25 mouse cellular contexts compared by ENCODE assay signal in the genomic region with DNA sequence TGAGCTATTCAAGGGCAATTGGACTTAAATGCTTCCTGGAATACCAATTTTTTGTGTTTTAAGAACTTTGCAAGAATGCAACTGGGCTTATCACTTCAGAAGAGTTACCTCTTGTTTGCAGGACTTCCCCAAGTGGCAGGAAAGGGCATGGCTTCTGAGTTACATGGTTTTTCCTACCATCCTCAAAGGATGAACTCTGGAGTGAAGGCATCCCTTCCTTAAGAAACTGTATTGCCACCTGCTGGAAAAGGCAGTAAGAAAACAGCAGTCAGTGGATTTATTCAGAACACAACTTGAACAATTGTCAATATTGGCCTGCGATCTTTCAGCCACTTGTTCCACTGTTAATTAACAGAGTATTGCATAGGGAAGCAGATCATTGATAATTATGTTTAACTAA.
DNase-seq lines count a peak whose midpoint lies in the region; ATAC-seq and TF ChIP-seq lines count a peak whose summit lies in the region.
"Had no signal": no experiment of that assay in that cellular context is flagged by ENCODE, and none has a peak within 500 bp of the region (broad histone marks: within the 10 kb centered on the region; RNA-seq: fewer than 3 reads in every experiment).

No protein-coding gene starts in this region.

- no peak for TF ChIP-seq POLR2A in kidney, adult 2 months (IDR thresholded peaks at IDR 0.05; ENCODE audit: low read depth, low read length)
- TF ChIP-seq POLR2A in brain, embryonic 14.5 days (IDR thresholded peaks at IDR 0.05; ENCODE audit: borderline replicate concordance, extremely low read depth, insufficient read depth, insufficient read length, poor library complexity, severe bottlenecking), result no peak

- no peak overlapping the region for H3K27ac ChIP-seq in kidney, postnatal 0 days
- H3K27ac ChIP-seq in kidney, adult 2 months (ENCODE audit: insufficient read depth, low read depth, low read length), result no peak overlapping the region
- H3K27ac ChIP-seq: embryonic facial prominence, embryonic 13.5 days; forebrain, embryonic 12.5 days; gastrocnemius, adult 2 months; heart, embryonic 15.5 days; midbrain, embryonic 12.5 days; neural tube, embryonic 12.5 days had no signal

- no peaks in the 10 kb centered on the region for H3K36me3 ChIP-seq in kidney, postnatal 0 days (ENCODE audit: insufficient read depth, low read length)
- H3K36me3 ChIP-seq in kidney, adult 2 months (ENCODE audit: control insufficient read depth, insufficient read depth, low read length), result no peaks in the 10 kb centered on the region
- H3K36me3 ChIP-seq: embryonic facial prominence, embryonic 13.5 days; forebrain, embryonic 12.5 days; heart, embryonic 15.5 days; midbrain, embryonic 12.5 days; neural tube, embryonic 12.5 days had no signal

- no peaks in the 10 kb centered on the region for H3K9me3 ChIP-seq in kidney, postnatal 0 days (replicated peaks; ENCODE audit: low read length)
- H3K9me3 ChIP-seq: embryonic facial prominence, embryonic 13.5 days; forebrain, embryonic 12.5 days; heart, embryonic 15.5 days; midbrain, embryonic 12.5 days; neural tube, embryonic 12.5 days had no signal

- H3K4me2 ChIP-seq in kidney, postnatal 0 days (ENCODE audit: low read length), result no peak overlapping the region
- H3K4me2 ChIP-seq: embryonic facial prominence, embryonic 13.5 days; forebrain, embryonic 12.5 days; heart, embryonic 15.5 days; midbrain, embryonic 12.5 days; neural tube, embryonic 12.5 days had no signal

- peak; percentile 2 for DNase-seq in embryo, embryonic 10.5 days (ENCODE audit: low spot score)
- DNase-seq in embryo, embryonic 10 days (ENCODE audit: low spot score), result no peak
- DNase-seq in kidney, postnatal 0 days (ENCODE audit: low spot score), result no peak
- no peak for DNase-seq in kidney, adult 2 months
- peak; percentile 11 for DNase-seq in 3T3-L1 (ENCODE audit: low read depth, low spot score)
- peak; percentile 19 for DNase-seq in brain, embryonic 14.5 days (ENCODE audit: low read depth)
- DNase-seq: adrenal gland, adult 8-10 months; cerebellum, adult 9-10 months; gastrocnemius, adult 2 months; heart, postnatal 36 days; kidney, adult 11 months; lung, adult 18-20 months; lung, postnatal 10 days; retina, postnatal 1 day; right cerebral cortex, postnatal 25 days; thymus, postnatal 14 days had no signal

- ATAC-seq in kidney, postnatal 0 days (replicated peaks; ENCODE audit: low FRiP score, low read depth), result no peak
- ATAC-seq in megakaryocyte progenitor cell, adult 5-6 weeks (replicated peaks; ENCODE audit: poor library complexity), result no peak
- ATAC-seq: activated CD4-positive, CD25-positive, alpha-beta regulatory T cell, adult 4 months; hindbrain, embryonic 16.5 days had no signal

- no peak overlapping the region for H3K9ac ChIP-seq in kidney, postnatal 0 days (ENCODE audit: low read depth, low read length)
- H3K9ac ChIP-seq: embryonic facial prominence, embryonic 13.5 days; forebrain, embryonic 12.5 days; heart, embryonic 15.5 days; midbrain, embryonic 12.5 days; neural tube, embryonic 12.5 days had no signal

- no peaks in the 10 kb centered on the region for H3K27me3 ChIP-seq in kidney, postnatal 0 days (ENCODE audit: insufficient read depth, low read length)
- no peaks in the 10 kb centered on the region for H3K27me3 ChIP-seq in kidney, adult 2 months (replicated peaks; ENCODE audit: control insufficient read depth, insufficient read depth, low read length)
- H3K27me3 ChIP-seq: embryonic facial prominence, embryonic 13.5 days; forebrain, embryonic 12.5 days; heart, embryonic 15.5 days; midbrain, embryonic 12.5 days; neural tube, embryonic 12.5 days had no signal

- WGBS in kidney, postnatal 0 days, result 100% methylated on average over 1 of the region's 1 CpGs
- 75% methylated on average over 1 of the region's 1 CpGs for WGBS in kidney, adult 2 months

- no peaks in the 10 kb centered on the region for H3K4me1 ChIP-seq in kidney, postnatal 0 days (replicated peaks; ENCODE audit: insufficient read depth, low read length)
- no peaks in the 10 kb centered on the region for H3K4me1 ChIP-seq in kidney, adult 2 months (ENCODE audit: control insufficient read depth, insufficient read depth, low read length)
- H3K4me1 ChIP-seq: embryonic facial prominence, embryonic 13.5 days; forebrain, embryonic 12.5 days; heart, embryonic 15.5 days; midbrain, embryonic 12.5 days; neural tube, embryonic 12.5 days had no signal

- no peak overlapping the region for H3K4me3 ChIP-seq in kidney, postnatal 0 days (replicated peaks; ENCODE audit: low read depth, low read length)
- no peak overlapping the region for H3K4me3 ChIP-seq in kidney, adult 2 months (ENCODE audit: insufficient read depth, low read depth, low read length)
- H3K4me3 ChIP-seq: embryonic facial prominence, embryonic 13.5 days; erythroblast, embryonic 14.5 days; forebrain, embryonic 12.5 days; gastrocnemius, adult 2 months; heart, embryonic 15.5 days; midbrain, embryonic 12.5 days; neural tube, embryonic 12.5 days had no signal

- peak; percentile 47 for TF ChIP-seq CTCF in kidney, postnatal 0 days (IDR thresholded peaks at IDR 0.05; ENCODE audit: low read depth)
- TF ChIP-seq CTCF in kidney, adult 2 months (conservative IDR thresholded peaks at IDR 0.05; ENCODE audit: insufficient read depth, insufficient read length, low read depth, low read length), result no peak
- no peak for TF ChIP-seq CTCF in brain, embryonic 14.5 days (IDR thresholded peaks at IDR 0.05; ENCODE audit: borderline replicate concordance, extremely low read depth, insufficient read depth, insufficient read length)

Comparison
In these comparisons a context has a peak if more than half of its experiments do, and no peak if none do; other contexts are left out.
1. DNase-seq: peak in embryo, embryonic 10.5 days (single experiment), 3T3-L1 (single experiment) and brain, embryonic 14.5 days (single experiment); none in embryo, embryonic 10 days (single experiment), kidney, postnatal 0 days (single experiment) and kidney, adult 2 months (single experiment).